Mouse (Mus musculus): ENCODE measurements around the gene Dync1i2. TPM values are rescaled to one million over a fixed set of nuclear protein-coding genes. Genes with fewer than 3 reads are reported as not detected.

Dync1i2 gene
- polyA plus RNA-seq, 1 experiment: not detected

DNA sequence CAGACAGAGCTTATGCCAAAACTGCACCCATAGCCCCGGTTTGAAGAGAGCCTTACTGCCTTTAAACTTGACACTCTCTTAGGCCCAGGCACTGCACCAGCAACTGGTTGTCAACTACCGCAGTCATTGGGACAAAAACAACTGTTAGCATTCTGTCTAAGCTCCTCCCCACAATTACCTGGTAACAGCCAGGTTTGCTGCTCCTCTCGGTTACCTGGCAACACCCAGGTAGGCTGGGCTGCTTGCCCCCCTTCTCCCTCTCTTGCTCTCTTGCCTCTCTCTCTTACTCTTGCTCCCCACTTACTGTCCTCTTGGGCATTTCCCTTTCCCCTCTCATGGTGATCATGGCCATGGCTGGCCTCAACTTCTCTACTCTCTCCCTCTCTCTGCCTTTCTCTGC lies 12.6 kb upstream of the Dync1i2 start:
- 73% methylated on average over 3 of the region's 3 CpGs for WGBS
- Histone ChIP-seq H3K4me1 (ENCODE audit: control insufficient read depth, insufficient read depth, low read length) (peaks cover 2% of the 10 kb centered on the region; the same call in 1 of the 2 replicates), H3K4me3 (ENCODE audit: insufficient read depth, low read depth, low read length) (no peak overlapping the region), H3K27ac (ENCODE audit: insufficient read depth, low read depth, low read length) (no peak overlapping the region)
- TF ChIP-seq CTCF (IDR thresholded peaks at IDR 0.05; ENCODE audit: insufficient read depth, low read depth, low read length) (no peak), POLR2A (IDR thresholded peaks at IDR 0.05; ENCODE audit: insufficient read depth, low read depth, low read length) (no peak)

DNA sequence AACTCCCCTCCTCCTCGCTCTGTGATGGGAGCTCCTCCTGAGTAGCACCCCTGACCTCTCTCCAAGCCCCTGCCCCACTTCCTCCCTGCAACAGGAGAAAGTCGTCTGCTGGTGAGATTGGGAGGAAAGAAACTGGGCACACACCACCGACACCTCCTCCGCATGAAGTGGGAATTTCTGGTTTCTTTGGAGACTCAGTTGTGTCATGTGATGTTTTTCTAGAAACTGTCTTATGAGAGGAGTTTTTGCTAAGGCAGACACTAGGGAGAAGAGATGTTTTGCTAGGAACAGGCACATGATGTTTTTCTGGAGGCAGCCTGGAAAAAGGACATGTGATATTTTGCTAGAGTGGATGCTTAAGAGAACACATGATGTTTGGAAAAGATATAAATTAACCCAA lies 11.0 kb upstream of the Dync1i2 start:
- H3K4me3 ChIP-seq (ENCODE audit: insufficient read depth, low read depth, low read length): no peak overlapping the region
- peaks cover 2% of the 10 kb centered on the region; the same call in 1 of the 2 replicates for H3K4me1 ChIP-seq (ENCODE audit: control insufficient read depth, insufficient read depth, low read length)
- no peak overlapping the region for H3K27ac ChIP-seq (ENCODE audit: insufficient read depth, low read depth, low read length)
- 61% methylated on average over 4 of the region's 4 CpGs for WGBS
- TF ChIP-seq CTCF (IDR thresholded peaks at IDR 0.05; ENCODE audit: insufficient read depth, low read depth, low read length) (no peak), POLR2A (IDR thresholded peaks at IDR 0.05; ENCODE audit: insufficient read depth, low read depth, low read length) (no peak)

GRCm38 (mm10) chr2:71201886-71202285 lies 9.6 kb upstream of the Dync1i2 start:
- 85% methylated on average over 2 of the region's 2 CpGs for WGBS
- H3K4me3 ChIP-seq (ENCODE audit: insufficient read depth, low read depth, low read length): no peak overlapping the region
- TF ChIP-seq CTCF (IDR thresholded peaks at IDR 0.05; ENCODE audit: insufficient read depth, low read depth, low read length) (no peak), POLR2A (IDR thresholded peaks at IDR 0.05; ENCODE audit: insufficient read depth, low read depth, low read length) (no peak)

GRCm38 (mm10) chr2:71203819-71204432 lies 7.6 kb upstream of the Dync1i2 start:
- TF ChIP-seq CTCF (IDR thresholded peaks at IDR 0.05; ENCODE audit: insufficient read depth, low read depth, low read length) (no peak), POLR2A (IDR thresholded peaks at IDR 0.05; ENCODE audit: insufficient read depth, low read depth, low read length) (no peak)
- H3K4me3 ChIP-seq (ENCODE audit: insufficient read depth, low read depth, low read length): no peak overlapping the region
- H3K27ac ChIP-seq (ENCODE audit: insufficient read depth, low read depth, low read length): no peak overlapping the region
- WGBS: 84% methylated on average over 16 of the region's 16 CpGs
- H3K4me1 ChIP-seq (ENCODE audit: control insufficient read depth, insufficient read depth, low read length): peaks cover 2% of the 10 kb centered on the region; the same call in 1 of the 2 replicates

More at GRCm38 (mm10) chr2:71201886-71202285, 9.6 kb upstream of the Dync1i2 start:
- no peak overlapping the region for H3K27ac ChIP-seq (ENCODE audit: insufficient read depth, low read depth, low read length)
- peaks cover 2% of the 10 kb centered on the region; the same call in 1 of the 2 replicates for H3K4me1 ChIP-seq (ENCODE audit: control insufficient read depth, insufficient read depth, low read length)

GRCm38 (mm10) chr2:71209041-71209755 lies 2.3 kb upstream of the Dync1i2 start:
- TF ChIP-seq CTCF (IDR thresholded peaks at IDR 0.05; ENCODE audit: insufficient read depth, low read depth, low read length): no peak
- TF ChIP-seq POLR2A (IDR thresholded peaks at IDR 0.05; ENCODE audit: insufficient read depth, low read depth, low read length): no peak
- 82% methylated on average over 5 of the region's 5 CpGs for WGBS
- Histone ChIP-seq H3K27ac (ENCODE audit: insufficient read depth, low read depth, low read length) (no peak overlapping the region), H3K4me3 (ENCODE audit: insufficient read depth, low read depth, low read length) (no peak overlapping the region), H3K4me1 (ENCODE audit: control insufficient read depth, insufficient read depth, low read length) (no peaks in the 10 kb centered on the region)

- TF ChIP-seq CTCF (IDR thresholded peaks at IDR 0.05; ENCODE audit: insufficient read depth, low read depth, low read length) (no peak), POLR2A (IDR thresholded peaks at IDR 0.05; ENCODE audit: insufficient read depth, low read depth, low read length) (no peak)
- H3K27ac ChIP-seq (ENCODE audit: insufficient read depth, low read depth, low read length): no peak overlapping the region
- 84% methylated on average over 2 of the region's 2 CpGs for WGBS
- no peaks in the 10 kb centered on the region for H3K4me1 ChIP-seq (ENCODE audit: control insufficient read depth, insufficient read depth, low read length)
- no peak overlapping the region for H3K4me3 ChIP-seq (ENCODE audit: insufficient read depth, low read depth, low read length)
These were observed 410 bp upstream of the Dync1i2 start for GRCm38 (mm10) chr2:71211096-71211495.

GRCm38 (mm10) chr2:71212360-71212726 lies 837 bp downstream of the Dync1i2 start:
- Histone ChIP-seq H3K27ac (ENCODE audit: insufficient read depth, low read depth, low read length) (no peak overlapping the region), H3K4me1 (ENCODE audit: control insufficient read depth, insufficient read depth, low read length) (no peaks in the 10 kb centered on the region), H3K4me3 (ENCODE audit: insufficient read depth, low read depth, low read length) (peak overlapping the region; percentile 77)
- under 1% methylated on average over 6 of the region's 6 CpGs for WGBS
- no peak for TF ChIP-seq CTCF (IDR thresholded peaks at IDR 0.05; ENCODE audit: insufficient read depth, low read depth, low read length)
- TF ChIP-seq POLR2A (IDR thresholded peaks at IDR 0.05; ENCODE audit: insufficient read depth, low read depth, low read length): no peak

- no peak for TF ChIP-seq POLR2A (IDR thresholded peaks at IDR 0.05; ENCODE audit: insufficient read depth, low read depth, low read length)
- no peak for TF ChIP-seq CTCF (IDR thresholded peaks at IDR 0.05; ENCODE audit: insufficient read depth, low read depth, low read length)
- no peaks in the 10 kb centered on the region for H3K4me1 ChIP-seq (ENCODE audit: control insufficient read depth, insufficient read depth, low read length)
- WGBS: 85% methylated on average over 1 of the region's 1 CpGs
- no peak overlapping the region for H3K27ac ChIP-seq (ENCODE audit: insufficient read depth, low read depth, low read length)
- no peak overlapping the region for H3K4me3 ChIP-seq (ENCODE audit: insufficient read depth, low read depth, low read length)
These were observed 9.5 kb downstream of the Dync1i2 start for GRCm38 (mm10) chr2:71221020-71221419.

DNA sequence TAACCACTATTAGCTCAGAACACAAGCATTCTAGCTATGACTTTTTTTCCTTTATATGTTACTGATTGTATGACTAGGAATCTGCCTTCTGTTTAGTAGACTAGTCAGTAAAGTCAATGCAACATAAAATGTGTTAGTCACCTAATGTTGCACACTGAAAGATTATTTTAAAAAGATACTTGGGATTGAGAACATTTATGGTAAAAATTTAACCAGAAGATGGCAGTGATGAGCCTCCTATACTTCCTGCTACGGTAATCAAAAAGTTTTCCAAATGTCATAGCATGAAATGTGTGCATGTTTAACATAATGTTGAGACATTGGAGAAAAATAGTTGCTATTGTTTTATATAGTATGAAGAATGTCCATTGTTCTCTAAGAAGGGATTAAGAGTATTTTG lies 15.9 kb downstream of the Dync1i2 start:
- H3K4me3 ChIP-seq (ENCODE audit: insufficient read depth, low read depth, low read length): no peak overlapping the region
- H3K4me1 ChIP-seq (ENCODE audit: control insufficient read depth, insufficient read depth, low read length): no peaks in the 10 kb centered on the region
- 17% methylated on average over 1 of the region's 1 CpGs for WGBS
- TF ChIP-seq POLR2A (IDR thresholded peaks at IDR 0.05; ENCODE audit: insufficient read depth, low read depth, low read length) (no peak), CTCF (IDR thresholded peaks at IDR 0.05; ENCODE audit: insufficient read depth, low read depth, low read length) (no peak)
- H3K27ac ChIP-seq (ENCODE audit: insufficient read depth, low read depth, low read length): no peak overlapping the region
